In genomic region chr14:124742491-124742890, GRCm38 (mm10) we compare ENCODE assay signal across 8 mouse cellular contexts.
DNase-seq lines count a peak whose midpoint lies in the region.

No protein-coding gene starts in this region.

- DNase-seq in adrenal gland, postnatal 36 days, result peak; percentile 2 to 3
- no peak for DNase-seq in adrenal gland, adult 8-10 months
- peak; percentile 61 for DNase-seq in cerebellum, adult 11 months
- peak; percentile 15 for DNase-seq in heart, adult 8-10 months (ENCODE audit: low spot score)
- DNase-seq in layer of hippocampus, postnatal 10 days (ENCODE audit: low spot score in 2 of 2), result peak; percentile 12 to 21
- peak; percentile 17 for DNase-seq in right cerebral cortex, postnatal 14 days
- DNase-seq in adrenal gland, adult 2 months, result no peak
- no peak for DNase-seq in gastrocnemius, adult 18-20 months (ENCODE audit: low spot score)

Comparison
In these comparisons a context has a peak if more than half of its experiments do, and no peak if none do; other contexts are left out.
1. DNase-seq: peak in adrenal gland, postnatal 36 days (2 of 2), cerebellum, adult 11 months (single experiment), heart, adult 8-10 months (single experiment), layer of hippocampus, postnatal 10 days (2 of 2) and right cerebral cortex, postnatal 14 days (single experiment); none in adrenal gland, adult 8-10 months (single experiment), adrenal gland, adult 2 months (single experiment) and gastrocnemius, adult 18-20 months (single experiment).